Mouse (Mus musculus): ENCODE results near the gene Bend3.

DNA sequence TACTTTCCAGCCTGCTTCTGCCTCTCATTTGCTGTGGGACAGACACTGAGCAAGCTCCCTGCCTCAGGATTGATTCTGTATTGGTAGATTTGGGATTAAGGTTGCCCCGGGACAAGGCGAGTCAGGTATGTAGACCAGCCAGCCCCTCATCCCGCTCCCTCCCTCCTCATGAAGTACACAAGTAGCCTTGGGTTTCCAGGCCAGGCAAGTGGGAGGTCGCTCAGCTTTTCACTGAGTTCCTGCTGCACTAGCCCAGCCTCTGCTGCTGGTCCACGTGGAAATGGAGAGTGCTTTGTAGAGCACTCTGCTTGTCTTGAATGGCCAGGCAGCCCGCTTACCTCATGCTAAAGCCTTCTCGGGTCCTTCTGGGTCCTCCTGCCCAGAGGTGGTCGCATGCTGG is 11.4 kb downstream of the Bend3 start:
- TF ChIP-seq CTCF (IDR thresholded peaks at IDR 0.05; ENCODE audit: low read depth, low read length) (no peak), POLR2A (IDR thresholded peaks at IDR 0.05; ENCODE audit: extremely low read depth, insufficient read depth, low read length) (no peak)
